Mouse (Mus musculus) intestine, embryonic 15.5 days (tissue): ENCODE results near the gene Kmo. TPM values are rescaled to one million over a fixed set of nuclear protein-coding genes. Genes with fewer than 3 reads are reported as not detected.
A peak's percentile ranks its signal among the peaks of the same experiment; 100 is the strongest.

Experiments
- ATAC-seq: fragments of 200-750 bp; cut with Nextera tagmentation; 2 replicates; pipeline ENCODE4 v1.8.0; 2017; ENCODE audit warnings: moderate TSS enrichment, moderate library complexity
- H3K27ac ChIP-seq: fragments of 300-500 bp; sonication (generic); 2 replicates; pipeline ENCODE4 v1.5.1; 2015; ENCODE audit warnings: mild to moderate bottlenecking, inconsistent platforms
- H3K27me3 ChIP-seq: fragments of 300-500 bp; sonication (generic); replicated peaks from 2 replicates; pipeline ENCODE4 v1.6.1; 2015; ENCODE audit warnings: inconsistent platforms
- H3K36me3 ChIP-seq: fragments of 300-500 bp; sonication (generic); 2 replicates; pipeline ENCODE4 v1.6.1; 2015; ENCODE audit warnings: inconsistent platforms
- H3K4me1 ChIP-seq: fragments of 300-500 bp; sonication (generic); replicated peaks from 2 replicates; pipeline ENCODE4 v1.6.1; 2015; ENCODE audit warnings: inconsistent platforms
- H3K4me2 ChIP-seq: fragments of 300-500 bp; sonication (generic); replicated peaks from 2 replicates; pipeline ENCODE4 v1.6.1; 2015; ENCODE audit warnings: mild to moderate bottlenecking, inconsistent platforms
- H3K4me3 ChIP-seq: fragments of 300-500 bp; sonication (generic); replicated peaks from 2 replicates; pipeline ENCODE4 v1.5.1; 2015; ENCODE audit warnings: inconsistent platforms
- H3K9ac ChIP-seq: fragments of 300-500 bp; sonication (generic); 2 replicates; pipeline ENCODE4 v1.6.1; 2015; ENCODE audit warnings: inconsistent platforms
- H3K9me3 ChIP-seq: fragments of 300-500 bp; sonication (generic); 2 replicates; pipeline ENCODE4 v1.6.1; 2016; ENCODE audit warnings: inconsistent platforms
- WGBS: fragments of 180-500 bp; shearing (Covaris S2); methylation state at CpG from one replicate; pipeline ENCODE4 v1.1.7; 2015; 5-methylcytosine and 5-hydroxymethylcytosine counted together
- polyA plus RNA-seq: library from polyadenylated mRNA; unstranded; fragments of >200 nt; fragmentation: Nextera tagmentation; extraction: Ambion mirVana; gene quantifications from 2 replicates; pipeline ENCODE4 v1.2.1, GENCODE M21; 2015

Gene Kmo
- polyA plus RNA-seq, 1 experiment from 2014 or later = 0.75 TPM

- WGBS = 75% methylated on average over 18 of the region's 18 CpGs
- Histone ChIP-seq H3K9ac (no peak overlapping the region), H3K27me3 (no peaks in the 10 kb centered on the region), H3K4me1 (no peaks in the 10 kb centered on the region), H3K9me3 (no peaks in the 10 kb centered on the region), H3K27ac (no peak overlapping the region), H3K4me3 (no peak overlapping the region), H3K36me3 (peaks cover 30% of the 10 kb centered on the region), H3K4me2 (no peak overlapping the region)
- peak; percentile 62 for ATAC-seq
Measured at GRCm38 (mm10) chr1:175607838-175608585, 12.2 kb upstream of the Kmo start.

GRCm38 (mm10) chr1:175608708-175609107 lies 11.5 kb upstream of the Kmo start:
- Histone ChIP-seq H3K9me3 (no peaks in the 10 kb centered on the region), H3K36me3 (peaks cover 31% of the 10 kb centered on the region), H3K27ac (no peak overlapping the region), H3K9ac (no peak overlapping the region), H3K4me2 (no peak overlapping the region), H3K4me1 (no peaks in the 10 kb centered on the region), H3K4me3 (no peak overlapping the region), H3K27me3 (no peaks in the 10 kb centered on the region)
- 95% methylated on average over 3 of the region's 3 CpGs for WGBS
- ATAC-seq = no peak

GRCm38 (mm10) chr1:175614992-175615391 lies 5.2 kb upstream of the Kmo start:
- H3K4me2 ChIP-seq = no peak overlapping the region
- WGBS = 96% methylated on average over 9 of the region's 9 CpGs

GRCm38 (mm10) chr1:175623656-175624055 lies 3.5 kb downstream of the Kmo start:
- no peaks in the 10 kb centered on the region for H3K27me3 ChIP-seq
- peaks cover 2% of the 10 kb centered on the region; the same call in 1 of the 2 replicates for H3K4me1 ChIP-seq
- no peak overlapping the region for H3K27ac ChIP-seq
- H3K4me3 ChIP-seq = no peak overlapping the region
- no peak overlapping the region for H3K9ac ChIP-seq
- no peak for ATAC-seq
- H3K4me2 ChIP-seq = no peak overlapping the region
- no peaks in the 10 kb centered on the region for H3K36me3 ChIP-seq
- no peaks in the 10 kb centered on the region for H3K9me3 ChIP-seq
- WGBS = 71% methylated on average over 6 of the region's 6 CpGs

More at GRCm38 (mm10) chr1:175614992-175615391, 5.2 kb upstream of the Kmo start:
- Histone ChIP-seq H3K36me3 (peaks cover 28% of the 10 kb centered on the region), H3K9me3 (no peaks in the 10 kb centered on the region), H3K27me3 (no peaks in the 10 kb centered on the region), H3K9ac (no peak overlapping the region), H3K4me3 (no peak overlapping the region), H3K4me1 (no peaks in the 10 kb centered on the region), H3K27ac (no peak overlapping the region)
- no peak for ATAC-seq

- WGBS = under 1% methylated on average over 58 of the region's 58 CpGs
Measured at GRCm38 (mm10) chr1:175625257-175625879, 5.2 kb downstream of the Kmo start, which contains the start of gene Fh1. TSS of gene Fh1 (minus strand) at chr1:175625635.

GRCm38 (mm10) chr1:175625990-175626692 lies 6.0 kb downstream of the Kmo start:
- no peak overlapping the region for H3K9ac ChIP-seq
- WGBS = 72% methylated on average over 1 of the region's 1 CpGs
- no peaks in the 10 kb centered on the region for H3K9me3 ChIP-seq
- ATAC-seq = peak; percentile 61
- H3K27ac ChIP-seq = peak overlapping the region; percentile 41; the same call in 1 of the 2 replicates
- peak overlapping the region; percentile 67 for H3K4me3 ChIP-seq
- H3K27me3 ChIP-seq = no peaks in the 10 kb centered on the region
- H3K4me1 ChIP-seq = peaks cover 2% of the 10 kb centered on the region; the same call in 1 of the 2 replicates
- peak overlapping the region; percentile 54 for H3K4me2 ChIP-seq
- H3K36me3 ChIP-seq = no peaks in the 10 kb centered on the region

More at GRCm38 (mm10) chr1:175625257-175625879, 5.2 kb downstream of the Kmo start, which contains the start of gene Fh1:
- H3K9me3 ChIP-seq = no peaks in the 10 kb centered on the region
- H3K36me3 ChIP-seq = no peaks in the 10 kb centered on the region
- peaks cover 2% of the 10 kb centered on the region; the same call in 1 of the 2 replicates for H3K4me1 ChIP-seq
- H3K4me2 ChIP-seq = peak within 1 kb of the TSS; percentile 70
- peak within 1 kb of the TSS; percentile 67 for H3K4me3 ChIP-seq
- peak within 1 kb of the TSS; percentile 88 for H3K27ac ChIP-seq
- ATAC-seq = peak; percentile 100
- peak within 1 kb of the TSS; percentile 94 for H3K9ac ChIP-seq
- no peaks in the 10 kb centered on the region for H3K27me3 ChIP-seq

- no peak overlapping the region for H3K4me3 ChIP-seq
- H3K4me2 ChIP-seq = no peak overlapping the region
- no peak overlapping the region for H3K9ac ChIP-seq
- no peaks in the 10 kb centered on the region for H3K9me3 ChIP-seq
- ATAC-seq = no peak
- no peaks in the 10 kb centered on the region for H3K36me3 ChIP-seq
- no peaks in the 10 kb centered on the region; the same call in 1 of the 2 replicates for H3K4me1 ChIP-seq
- WGBS = 84% methylated on average over 6 of the region's 6 CpGs
- no peak overlapping the region for H3K27ac ChIP-seq
- H3K27me3 ChIP-seq = no peaks in the 10 kb centered on the region
Measured at GRCm38 (mm10) chr1:175629248-175629647, 9.1 kb downstream of the Kmo start.

DNA sequence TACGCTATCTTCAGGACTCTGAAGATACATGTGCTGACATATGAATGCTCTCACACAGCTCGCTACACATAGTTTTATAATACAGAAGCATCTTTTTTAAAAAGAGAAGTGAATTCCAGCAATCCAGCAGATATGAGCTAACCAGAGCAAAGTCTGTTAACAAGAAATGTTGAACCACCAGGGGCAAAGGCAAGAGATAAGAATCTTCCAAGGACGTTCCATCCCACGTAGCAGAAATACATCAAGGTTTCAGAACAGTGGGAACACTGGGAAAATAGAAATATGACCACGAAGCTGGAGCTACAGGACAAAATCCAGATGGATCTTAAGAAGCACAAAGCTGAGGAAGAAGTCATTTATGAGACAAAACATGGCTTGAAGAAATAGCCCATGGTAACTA lies 10.2 kb downstream of the Kmo start:
- H3K9ac ChIP-seq = no peak overlapping the region
- no peaks in the 10 kb centered on the region for H3K9me3 ChIP-seq
- H3K4me1 ChIP-seq = no peaks in the 10 kb centered on the region
- ATAC-seq = no peak
- no peaks in the 10 kb centered on the region for H3K36me3 ChIP-seq
- H3K27ac ChIP-seq = no peak overlapping the region
- no peak overlapping the region for H3K4me3 ChIP-seq
- no peak overlapping the region for H3K4me2 ChIP-seq
- H3K27me3 ChIP-seq = no peaks in the 10 kb centered on the region
- 72% methylated on average over 5 of the region's 5 CpGs for WGBS

- H3K4me3 ChIP-seq = no peak overlapping the region
- H3K9ac ChIP-seq = no peak overlapping the region
- H3K27ac ChIP-seq = no peak overlapping the region
- H3K9me3 ChIP-seq = no peaks in the 10 kb centered on the region
- H3K4me1 ChIP-seq = no peaks in the 10 kb centered on the region
- no peak overlapping the region for H3K4me2 ChIP-seq
- WGBS = 80% methylated on average over 3 of the region's 3 CpGs
- no peaks in the 10 kb centered on the region for H3K27me3 ChIP-seq
- no peak for ATAC-seq
- H3K36me3 ChIP-seq = no peaks in the 10 kb centered on the region
Measured at GRCm38 (mm10) chr1:175631080-175631479, 10.9 kb downstream of the Kmo start.

GRCm38 (mm10) chr1:175631721-175632221 lies 11.6 kb downstream of the Kmo start:
- Histone ChIP-seq H3K27me3 (no peaks in the 10 kb centered on the region), H3K36me3 (no peaks in the 10 kb centered on the region), H3K4me1 (no peaks in the 10 kb centered on the region), H3K4me2 (no peak overlapping the region), H3K9ac (no peak overlapping the region), H3K27ac (no peak overlapping the region), H3K4me3 (no peak overlapping the region), H3K9me3 (no peaks in the 10 kb centered on the region)
- ATAC-seq = peak; percentile 90
- WGBS = 64% methylated on average over 10 of the region's 10 CpGs

DNA sequence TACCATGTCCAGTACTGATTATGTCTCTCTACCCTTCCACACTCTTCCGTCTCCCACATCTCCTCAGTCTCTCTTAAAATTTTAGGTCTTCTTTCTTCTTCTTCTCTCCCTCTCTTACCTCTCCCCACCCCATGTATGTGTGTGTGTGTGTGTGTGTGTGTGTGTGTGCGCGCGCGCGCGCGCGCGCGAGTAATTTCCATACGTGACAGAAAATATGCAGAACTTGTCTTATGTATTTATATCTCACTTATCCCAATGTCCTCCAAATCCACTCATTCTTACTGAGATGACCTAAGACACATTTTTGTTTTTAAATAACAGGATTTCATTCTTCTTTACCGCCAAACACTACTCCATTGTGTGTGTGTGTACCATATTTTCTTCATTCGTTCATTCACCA lies 12.3 kb downstream of the Kmo start:
- Histone ChIP-seq H3K9ac (no peak overlapping the region), H3K9me3 (no peaks in the 10 kb centered on the region), H3K36me3 (no peaks in the 10 kb centered on the region), H3K4me2 (no peak overlapping the region), H3K4me3 (no peak overlapping the region), H3K27me3 (no peaks in the 10 kb centered on the region), H3K4me1 (no peaks in the 10 kb centered on the region), H3K27ac (no peak overlapping the region)
- no peak for ATAC-seq
- 95% methylated on average over 14 of the region's 14 CpGs for WGBS

DNA sequence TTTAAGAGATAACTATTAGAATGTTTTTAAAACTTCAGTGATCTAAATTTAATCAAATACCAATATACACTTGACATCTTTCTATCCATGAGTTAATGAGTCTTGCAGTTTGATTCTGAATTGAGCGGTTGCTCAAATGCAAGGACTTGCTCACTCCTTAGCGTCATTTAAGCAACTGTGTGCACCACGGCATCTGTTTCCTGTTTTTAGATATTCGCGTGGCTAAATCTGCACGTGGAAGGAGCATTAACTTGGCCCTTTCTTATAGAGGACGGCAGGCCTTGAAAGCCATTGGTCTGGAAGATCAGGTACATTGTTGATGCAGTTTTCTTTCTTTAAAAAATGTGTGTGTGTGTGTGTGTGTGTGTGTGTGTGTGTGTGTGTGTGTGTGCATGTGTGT lies 17.5 kb downstream of the Kmo start:
- no peak for ATAC-seq
- no peak overlapping the region for H3K4me3 ChIP-seq
- H3K27me3 ChIP-seq = no peaks in the 10 kb centered on the region
- no peak overlapping the region for H3K9ac ChIP-seq
- H3K4me1 ChIP-seq = no peaks in the 10 kb centered on the region
- no peaks in the 10 kb centered on the region for H3K36me3 ChIP-seq
- H3K9me3 ChIP-seq = no peaks in the 10 kb centered on the region
- 76% methylated on average over 7 of the region's 7 CpGs for WGBS
- H3K27ac ChIP-seq = no peak overlapping the region
- H3K4me2 ChIP-seq = no peak overlapping the region
